Mouse (Mus musculus) cortical plate, adult 2 months (tissue): ENCODE data around the gene Cir1. TPM values are rescaled to one million over a fixed set of nuclear protein-coding genes. Genes with fewer than 3 reads are reported as not detected.

ENCODE experiments used
- H3K27ac ChIP-seq: fragments of 200-500 bp; 2 replicates; pipeline ENCODE4 v1.5.1; 2012; ENCODE audit warnings: low read length, control low read depth, inconsistent platforms; ENCODE audit not compliant: insufficient read depth
- H3K4me1 ChIP-seq: fragments of 200-500 bp; 2 replicates; pipeline ENCODE4 v1.6.1; 2011; ENCODE audit warnings: low read length; ENCODE audit not compliant: control insufficient read depth, insufficient read depth
- H3K4me3 ChIP-seq: fragments of 200-500 bp; 2 replicates; pipeline ENCODE4 v1.5.1; 2011; ENCODE audit warnings: mild to moderate bottlenecking, low read length, control low read depth; ENCODE audit not compliant: insufficient read depth
- CTCF ChIP-seq: fragments of 200-500 bp; IDR thresholded peaks from 2 replicates; pipeline ENCODE4 v1.5.1; 2011; ENCODE audit warnings: mild to moderate bottlenecking, control low read depth, low read length; ENCODE audit not compliant: insufficient read depth; ENCODE audit errors: extremely low read depth
- POLR2A ChIP-seq: fragments of 200-500 bp; IDR thresholded peaks from 2 replicates; pipeline ENCODE4 v1.6.1; 2011; ENCODE audit warnings: mild to moderate bottlenecking, low read length, control low read depth; ENCODE audit not compliant: insufficient read depth; ENCODE audit errors: extremely low read depth
- polyA plus RNA-seq: library from polyadenylated mRNA; depleted of rRNA; stranded (reverse); fragments of >200 nt; gene quantifications from 2 replicates; pipeline ENCODE4 v1.2.3, GENCODE M21; 2012

Gene Cir1
- polyA plus RNA-seq, 1 experiment, result 26.7 TPM

DNA sequence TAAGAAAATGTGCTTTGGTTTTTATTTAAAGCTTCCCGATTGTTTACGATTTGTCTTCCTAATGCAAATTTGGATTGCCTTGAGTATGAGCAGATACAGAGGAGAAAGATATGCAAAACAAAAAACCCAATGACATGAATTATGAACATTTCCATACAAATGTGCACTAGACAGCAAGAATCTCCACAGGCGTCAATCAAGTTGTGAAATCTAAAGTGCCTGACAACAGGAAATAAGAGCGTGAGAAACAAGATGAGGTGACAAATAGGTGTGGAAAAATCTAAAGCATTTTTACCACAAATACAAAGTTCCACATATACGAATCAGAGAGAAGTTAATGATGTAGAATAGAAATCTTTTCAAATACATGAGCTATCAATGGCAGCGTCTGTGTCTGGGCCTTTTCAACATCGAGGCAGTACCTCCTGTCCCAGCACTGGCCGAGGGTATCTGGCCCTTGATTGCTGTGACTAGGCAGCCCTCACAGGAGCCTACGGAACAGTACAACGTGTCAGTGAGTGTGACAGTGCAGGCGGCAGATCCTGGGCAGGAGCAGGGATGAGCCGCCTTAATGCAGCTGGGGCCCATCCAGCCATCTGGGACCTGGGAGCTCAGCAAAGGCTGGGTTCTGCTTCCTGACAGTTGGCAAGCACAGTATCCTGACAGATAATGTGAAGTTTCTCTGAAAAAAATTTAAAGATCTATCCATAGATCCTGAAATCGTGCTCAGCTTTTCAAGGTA, 34.0 kb upstream of the Cir1 start:
- TF ChIP-seq POLR2A (no peak), CTCF (no peak)
- Histone ChIP-seq H3K4me1 (no peaks in the 10 kb centered on the region; the same call in 1 of the 2 replicates), H3K4me3 (no peak overlapping the region), H3K27ac (no peak overlapping the region)

DNA sequence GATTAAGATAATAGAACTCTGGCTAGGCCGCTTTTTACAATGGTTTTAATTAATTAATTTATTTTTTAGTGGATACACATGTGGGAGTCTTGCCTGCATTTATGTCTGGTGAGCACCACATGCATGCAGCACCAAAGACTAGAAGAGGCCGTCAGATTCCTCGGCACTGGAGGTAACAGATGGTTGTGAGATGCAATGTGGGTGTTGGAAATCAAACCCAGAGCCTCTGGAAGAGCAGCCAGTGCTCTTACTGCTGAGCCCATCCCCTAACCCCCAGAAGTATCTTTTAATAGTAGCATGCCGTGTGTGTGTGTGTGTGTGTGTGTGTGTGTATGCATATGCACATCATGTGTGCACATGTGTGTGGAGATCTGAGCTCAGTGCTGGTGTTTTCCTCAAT, 32.7 kb upstream of the Cir1 start:
- Histone ChIP-seq H3K4me1 (no peaks in the 10 kb centered on the region; the same call in 1 of the 2 replicates), H3K4me3 (no peak overlapping the region), H3K27ac (peak overlapping the region; percentile 81)
- TF ChIP-seq CTCF (no peak), POLR2A (no peak)

DNA sequence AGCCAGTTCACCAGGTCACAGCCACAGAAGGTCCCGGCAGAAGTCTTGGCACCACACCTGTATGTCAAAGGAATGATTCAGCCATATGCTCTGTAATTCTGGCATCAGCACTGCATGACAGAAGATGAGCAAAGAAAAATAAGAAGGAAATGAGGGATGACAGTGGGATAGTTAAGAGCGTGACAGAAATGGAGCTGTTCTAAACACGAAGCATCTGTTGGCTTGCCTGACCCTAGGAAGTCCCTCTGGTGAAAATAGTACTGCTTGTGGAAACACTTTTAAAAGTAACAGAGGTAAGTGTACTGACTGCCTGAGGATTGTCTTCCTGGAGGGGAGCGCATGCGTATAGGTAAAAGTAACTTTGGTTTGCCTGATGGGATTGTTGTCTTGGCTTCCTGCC, 31.2 kb upstream of the Cir1 start:
- Histone ChIP-seq H3K4me3 (no peak overlapping the region), H3K4me1 (no peaks in the 10 kb centered on the region; the same call in 1 of the 2 replicates), H3K27ac (no peak overlapping the region)
- TF ChIP-seq POLR2A (no peak), CTCF (no peak)

DNA sequence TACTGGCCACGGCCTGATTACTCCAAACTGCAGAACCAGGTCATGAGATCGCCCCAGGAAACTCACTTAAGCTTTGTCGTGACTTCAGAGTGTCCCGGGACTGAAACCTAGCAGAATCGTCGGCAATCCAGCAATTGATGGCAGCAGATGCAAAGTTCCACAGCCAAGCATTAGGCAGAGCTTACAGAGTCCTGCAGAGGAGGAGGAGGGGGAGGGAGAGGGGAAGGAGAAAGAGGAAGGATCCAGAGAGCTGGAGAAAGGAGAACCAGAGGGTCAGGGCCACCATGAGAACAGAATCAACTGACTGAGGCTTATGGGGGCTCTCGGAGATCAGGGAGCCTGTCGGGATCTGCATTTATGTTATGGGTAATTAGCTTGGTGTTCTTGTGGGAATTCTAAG, 25.9 kb upstream of the Cir1 start:
- TF ChIP-seq CTCF (no peak), POLR2A (no peak)
- no peak overlapping the region for H3K4me3 ChIP-seq
- no peak overlapping the region for H3K27ac ChIP-seq
- no peaks in the 10 kb centered on the region for H3K4me1 ChIP-seq

DNA sequence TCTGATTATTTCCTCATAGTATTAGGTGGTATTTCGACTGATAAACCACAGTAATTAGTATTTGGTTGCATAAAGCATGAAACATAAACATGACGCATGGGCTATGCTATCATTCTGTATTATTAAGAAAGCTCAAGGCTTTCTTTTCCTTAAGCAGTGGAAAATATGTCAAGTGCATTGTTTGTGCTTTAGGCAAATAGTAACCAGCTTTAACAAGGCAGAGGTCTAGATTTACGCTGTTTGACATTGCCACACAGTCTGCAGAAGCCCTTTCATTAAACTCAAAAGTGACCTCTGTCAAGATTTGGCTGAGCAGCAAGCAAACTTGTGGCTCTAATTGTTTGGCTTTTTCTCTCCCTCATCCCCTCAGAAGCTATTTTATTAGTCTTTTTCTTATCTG, 23.4 kb upstream of the Cir1 start:
- Histone ChIP-seq H3K27ac (no peak overlapping the region), H3K4me3 (no peak overlapping the region), H3K4me1 (no peaks in the 10 kb centered on the region)
- TF ChIP-seq CTCF, result no peak
- no peak for TF ChIP-seq POLR2A

DNA sequence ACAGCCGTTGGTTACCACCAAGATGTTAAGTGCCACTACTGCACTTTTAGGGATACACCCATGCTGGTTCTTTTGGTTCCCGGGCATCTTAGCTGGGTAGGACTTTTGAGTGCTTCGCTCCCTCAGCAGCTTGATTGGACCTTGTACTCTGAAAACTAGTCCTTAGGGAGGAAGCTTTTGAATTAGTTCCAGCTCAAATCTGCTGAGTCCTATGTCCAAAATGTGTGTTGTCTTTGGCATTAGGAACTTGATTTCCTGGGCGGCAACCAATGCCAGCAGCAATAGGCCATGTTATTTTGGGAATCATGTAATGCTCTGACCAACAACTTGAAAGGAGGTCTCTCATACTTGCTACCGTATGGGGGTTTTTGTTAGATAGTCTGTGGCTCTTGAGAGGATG, 13.4 kb upstream of the Cir1 start:
- TF ChIP-seq CTCF, result no peak
- TF ChIP-seq POLR2A, result no peak
- Histone ChIP-seq H3K4me1 (no peaks in the 10 kb centered on the region), H3K27ac (no peak overlapping the region), H3K4me3 (no peak overlapping the region)

DNA sequence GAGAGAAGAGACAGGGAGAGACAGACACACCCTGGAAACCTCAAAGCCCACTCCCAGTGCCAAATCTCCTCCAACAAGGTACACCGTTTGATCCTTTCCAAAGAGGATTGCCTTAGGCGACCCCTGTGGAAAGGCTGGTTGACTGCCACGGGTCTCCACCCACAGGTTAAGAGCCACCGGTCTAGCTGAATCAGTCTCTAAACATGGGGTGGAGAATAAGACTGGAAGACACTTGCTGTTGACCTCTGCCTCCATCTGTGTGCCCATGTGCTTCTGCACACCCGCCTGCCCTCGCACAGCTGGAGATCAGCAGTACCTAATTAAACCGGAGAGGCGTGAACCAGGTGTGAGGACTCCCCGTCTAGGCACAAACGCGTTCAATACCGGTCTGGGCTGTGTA, 10.5 kb upstream of the Cir1 start:
- TF ChIP-seq CTCF (no peak), POLR2A (no peak)

DNA sequence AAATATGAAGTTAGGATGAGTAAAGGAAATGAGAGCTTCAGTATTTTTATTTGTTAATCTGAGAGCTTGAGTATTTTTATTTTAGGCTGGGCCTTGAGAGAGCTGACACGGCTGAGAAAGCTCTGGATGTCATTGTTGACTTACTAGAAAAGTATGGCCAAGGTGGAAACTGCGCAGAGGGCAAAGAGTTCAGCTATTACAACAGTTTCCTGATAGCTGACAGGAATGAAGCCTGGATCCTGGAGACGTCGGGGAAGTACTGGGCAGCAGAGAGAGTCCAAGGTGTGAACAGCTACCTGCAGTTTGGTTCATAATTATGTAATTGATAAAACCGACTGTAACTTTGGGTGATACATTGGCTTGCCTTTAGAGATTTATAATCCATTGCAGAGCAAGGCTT, 6.7 kb upstream of the Cir1 start:
- TF ChIP-seq CTCF (no peak), POLR2A (no peak)
- Histone ChIP-seq H3K4me3 (no peak overlapping the region), H3K27ac (no peak overlapping the region)

More for the DNA sequence above, 10.5 kb upstream of the Cir1 start:
- Histone ChIP-seq H3K4me3 (no peak overlapping the region), H3K4me1 (no peaks in the 10 kb centered on the region), H3K27ac (no peak overlapping the region)

DNA sequence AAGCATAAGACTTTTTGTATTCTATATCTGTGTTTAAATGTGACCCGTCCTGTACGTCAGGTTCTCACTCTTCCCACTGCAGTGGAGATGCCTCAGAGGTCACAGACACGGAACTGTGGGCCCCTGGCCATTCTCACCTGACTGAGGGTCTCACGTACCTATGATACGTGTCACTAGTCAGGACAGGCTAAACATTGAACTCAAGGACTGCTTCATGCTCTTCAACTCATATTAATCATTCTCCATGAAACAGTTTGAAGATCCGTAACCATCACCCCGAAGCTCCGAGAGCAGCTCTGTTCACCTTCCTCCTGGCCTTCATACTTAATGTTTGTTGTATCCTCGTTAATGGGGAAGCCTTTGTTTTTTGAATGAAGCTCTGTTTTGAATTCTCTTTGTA, 4.9 kb upstream of the Cir1 start:
- Histone ChIP-seq H3K27ac (no peak overlapping the region), H3K4me1 (peaks cover 2% of the 10 kb centered on the region; the same call in 1 of the 2 replicates), H3K4me3 (no peak overlapping the region)
- no peak for TF ChIP-seq POLR2A
- no peak for TF ChIP-seq CTCF

More for the DNA sequence above, 6.7 kb upstream of the Cir1 start:
- H3K4me1 ChIP-seq, result no peaks in the 10 kb centered on the region

DNA sequence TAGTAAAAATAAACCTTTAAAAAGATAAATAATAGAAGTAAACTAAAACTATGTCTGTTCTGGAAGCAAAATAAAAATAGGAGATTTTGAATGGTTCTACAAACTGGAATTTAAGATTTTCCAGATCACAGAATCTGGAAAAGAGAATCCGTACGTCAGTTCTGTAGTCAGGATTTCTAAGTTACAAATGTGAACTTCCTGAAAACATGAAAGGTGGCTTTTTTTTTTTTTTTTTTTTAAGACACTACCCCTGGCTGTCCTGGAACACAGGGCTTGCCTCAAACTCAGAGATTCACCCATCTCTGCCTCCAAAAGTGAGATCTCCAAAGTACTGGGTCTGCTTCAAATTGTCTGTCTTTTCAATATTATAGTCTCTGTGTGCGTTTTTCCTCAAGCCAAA, 1.8 kb upstream of the Cir1 start:
- no peak overlapping the region for H3K27ac ChIP-seq
- no peak overlapping the region for H3K4me3 ChIP-seq
- TF ChIP-seq POLR2A (no peak), CTCF (no peak)
- peaks cover 2% of the 10 kb centered on the region; the same call in 1 of the 2 replicates for H3K4me1 ChIP-seq
